Mouse (Mus musculus) brain, adult 2 months (tissue): ENCODE results near the gene Fgfr2.

Experiments
- DNase-seq: peaks from one replicate; pipeline ENCODE4 v3.0.0; 2011; ENCODE audit warnings: low read depth, low spot score

Fgfr2 gene

GRCm38 (mm10) chr7:131556116-131556515 lies 1567.0 kb downstream of the Fgfr2 start:
- DNase-seq = no peak

DNA sequence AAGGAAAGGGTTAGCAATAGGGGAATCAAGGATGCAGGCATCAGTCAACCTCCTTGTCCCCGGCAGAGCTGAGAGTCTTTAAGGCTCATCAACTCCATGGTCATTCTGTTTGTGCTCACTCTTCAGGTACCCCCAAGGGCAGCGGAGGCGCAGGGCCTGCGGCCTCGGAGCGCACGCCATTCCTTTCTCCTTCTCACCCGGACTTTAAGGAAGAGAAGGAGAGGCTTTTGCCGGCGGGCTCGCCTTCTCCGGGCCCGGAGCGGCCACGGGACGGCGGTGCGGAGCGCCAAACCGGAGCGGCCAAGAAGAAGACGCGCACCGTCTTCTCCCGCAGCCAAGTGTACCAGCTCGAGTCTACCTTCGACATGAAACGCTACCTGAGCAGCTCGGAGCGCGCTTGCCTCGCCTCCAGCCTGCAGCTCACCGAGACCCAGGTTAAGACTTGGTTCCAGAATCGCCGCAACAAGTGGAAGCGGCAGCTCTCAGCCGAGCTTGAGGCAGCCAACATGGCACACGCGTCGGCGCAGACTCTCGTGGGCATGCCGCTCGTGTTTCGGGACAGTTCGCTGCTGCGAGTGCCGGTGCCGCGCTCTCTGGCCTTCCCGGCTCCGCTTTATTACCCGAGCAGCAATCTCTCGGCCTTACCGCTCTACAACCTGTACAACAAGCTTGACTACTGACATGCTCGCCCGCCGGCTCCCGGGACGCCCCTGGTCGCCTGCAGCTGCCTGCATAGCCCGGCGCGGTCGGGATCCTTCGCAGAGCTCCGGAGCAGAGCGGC lies 1567.7 kb downstream of the Fgfr2 start:
- no peak for DNase-seq

DNA sequence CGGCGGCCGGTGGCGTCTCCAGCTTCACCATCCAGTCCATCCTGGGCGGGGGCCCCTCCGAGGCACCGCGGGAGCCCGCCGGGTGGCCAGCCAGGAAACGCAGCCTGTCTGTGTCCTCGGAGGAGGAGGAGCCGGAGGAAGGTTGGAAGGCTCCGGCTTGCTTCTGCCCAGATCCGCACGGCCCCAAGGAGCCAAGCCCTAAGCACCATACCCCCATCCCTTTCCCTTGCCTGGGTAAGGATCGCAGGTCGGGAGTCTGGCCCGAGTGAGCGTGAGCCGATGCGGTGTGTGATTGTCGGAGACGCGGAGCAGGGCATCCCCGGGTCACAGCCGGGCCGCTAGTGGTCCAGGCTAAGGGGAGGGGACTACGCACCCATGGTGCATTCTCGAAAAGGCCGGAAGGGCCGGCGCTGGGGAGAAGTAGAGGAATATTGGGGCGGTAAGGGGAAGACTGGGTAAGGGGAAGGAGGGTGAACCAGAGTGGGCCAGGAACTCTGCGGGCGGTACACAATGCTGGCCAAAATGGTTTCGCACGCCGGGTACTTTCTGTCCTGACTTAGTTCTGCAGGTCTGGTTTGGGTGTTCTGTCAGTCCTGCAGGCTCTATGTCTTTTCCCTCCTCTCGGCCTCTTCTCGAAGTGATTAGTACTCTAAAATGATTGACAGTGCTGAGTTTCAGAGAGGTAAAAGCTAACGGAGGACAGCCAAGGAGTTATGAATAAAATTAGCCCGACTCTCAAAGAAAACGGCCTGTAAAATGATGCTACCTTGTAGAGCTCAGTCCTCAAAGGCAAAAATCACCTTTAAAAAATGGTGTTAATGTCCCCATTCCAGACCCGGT lies 1568.6 kb downstream of the Fgfr2 start:
- no peak for DNase-seq

DNA sequence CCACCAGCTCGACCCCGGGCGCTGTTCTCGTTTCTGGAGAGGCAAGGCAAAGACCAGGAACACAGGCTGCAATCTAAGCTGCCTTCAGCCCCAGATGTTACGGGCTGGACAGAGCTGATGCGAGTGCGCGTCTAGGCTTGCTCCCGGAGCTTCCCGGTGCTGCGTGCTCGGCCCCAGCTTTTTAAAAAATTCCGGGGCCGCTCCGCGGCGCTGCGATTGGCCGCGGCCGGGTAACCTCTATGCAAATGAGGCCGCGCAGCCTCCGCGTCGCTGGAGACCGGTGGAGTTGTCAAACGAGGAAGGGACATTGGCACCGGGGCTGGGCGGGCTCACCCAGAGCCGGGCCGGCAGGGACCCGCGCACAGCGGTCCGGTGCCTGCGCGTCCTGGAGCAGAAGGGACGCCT lies 1569.4 kb downstream of the Fgfr2 start:
- no peak for DNase-seq

DNA sequence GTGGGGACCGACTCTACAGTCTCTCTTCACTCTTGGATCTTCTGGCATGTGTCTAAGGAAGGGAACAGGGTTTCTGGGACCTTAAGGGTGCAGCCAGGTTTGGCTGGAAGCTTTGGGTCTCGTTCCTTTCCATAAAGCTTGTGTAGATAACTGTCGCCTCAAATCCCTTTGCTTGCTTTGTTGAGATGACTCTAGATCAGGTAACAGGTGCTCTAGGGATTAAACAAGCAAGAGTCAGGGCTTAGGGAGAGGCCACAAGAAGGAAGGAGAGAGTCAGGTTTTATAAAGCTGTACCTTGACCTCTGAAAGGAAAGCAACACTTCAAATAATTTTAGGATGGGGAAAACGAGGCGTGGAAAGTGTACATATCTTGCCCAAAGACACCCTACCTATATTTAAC lies 1570.4 kb downstream of the Fgfr2 start:
- no peak for DNase-seq

DNA sequence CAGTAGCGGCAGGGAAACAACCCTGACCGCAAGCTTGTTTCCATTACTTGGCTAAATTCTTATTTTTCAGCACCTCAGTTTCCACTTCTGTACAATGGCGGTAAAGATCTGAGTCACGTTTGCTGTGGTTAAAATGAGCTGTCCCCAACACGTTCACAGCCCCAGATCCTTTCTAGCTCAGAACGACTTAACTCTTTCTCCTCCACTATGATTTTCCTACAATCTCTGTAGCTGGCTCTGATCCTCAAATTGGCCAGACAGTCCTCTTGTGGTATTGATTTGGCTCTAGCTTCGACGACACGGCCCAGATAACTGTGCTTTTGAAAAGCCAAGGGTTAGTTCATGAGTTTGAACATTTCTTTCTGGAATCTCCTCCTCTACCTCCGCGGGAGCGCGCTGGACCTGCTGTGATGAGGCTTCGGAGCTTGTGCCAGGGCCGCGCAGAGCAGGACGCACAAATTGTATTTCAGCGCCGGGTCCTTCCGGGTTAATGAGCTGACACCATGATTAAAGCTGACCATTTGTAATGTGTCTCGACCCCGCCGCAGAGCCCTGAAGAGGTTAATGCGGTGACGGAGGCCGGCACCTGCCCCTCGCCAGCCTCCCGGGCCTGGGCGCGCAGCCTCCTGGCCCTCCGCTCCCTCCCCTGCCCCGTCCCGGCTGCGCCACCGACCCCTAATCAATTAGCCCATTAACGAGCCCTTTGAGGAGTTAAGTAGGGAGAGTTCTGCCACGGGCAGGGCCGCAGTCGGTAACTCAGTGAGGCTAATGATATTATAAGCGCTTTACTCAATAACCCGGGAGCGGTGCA lies 1571.0 kb downstream of the Fgfr2 start:
- DNase-seq = no peak

GRCm38 (mm10) chr7:131551471-131551870 lies 1571.7 kb downstream of the Fgfr2 start:
- no peak for DNase-seq

DNA sequence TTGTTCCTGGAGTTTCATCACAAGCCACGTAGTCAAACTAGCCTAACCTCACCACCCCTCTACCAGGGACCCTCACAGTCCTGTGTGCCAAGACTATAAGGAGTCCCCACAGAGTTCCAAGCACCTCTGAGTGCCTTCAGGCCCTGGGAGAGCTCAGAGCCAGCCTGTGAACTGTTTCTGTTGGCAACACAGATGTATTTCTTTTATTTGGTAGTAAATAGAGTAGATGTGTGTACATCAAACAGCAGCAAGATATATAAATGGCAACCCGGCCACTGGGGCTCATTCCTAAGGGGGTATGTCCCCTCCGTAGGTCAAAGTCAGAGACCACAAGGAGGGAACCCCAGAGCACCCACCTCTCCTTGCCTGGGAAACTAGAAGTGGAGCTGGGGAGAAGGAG lies 1574.7 kb downstream of the Fgfr2 start, which contains the start of gene Hmx2:
Hmx2 (plus strand) TSS at position 301 of the 400 bp plus-strand sequence.
- DNase-seq = no peak

GRCm38 (mm10) chr7:131547481-131547880 lies 1575.7 kb downstream of the Fgfr2 start:
- DNase-seq = no peak

- DNase-seq = no peak
These were observed 1576.7 kb downstream of the Fgfr2 start for GRCm38 (mm10) chr7:131546423-131546822.

DNA sequence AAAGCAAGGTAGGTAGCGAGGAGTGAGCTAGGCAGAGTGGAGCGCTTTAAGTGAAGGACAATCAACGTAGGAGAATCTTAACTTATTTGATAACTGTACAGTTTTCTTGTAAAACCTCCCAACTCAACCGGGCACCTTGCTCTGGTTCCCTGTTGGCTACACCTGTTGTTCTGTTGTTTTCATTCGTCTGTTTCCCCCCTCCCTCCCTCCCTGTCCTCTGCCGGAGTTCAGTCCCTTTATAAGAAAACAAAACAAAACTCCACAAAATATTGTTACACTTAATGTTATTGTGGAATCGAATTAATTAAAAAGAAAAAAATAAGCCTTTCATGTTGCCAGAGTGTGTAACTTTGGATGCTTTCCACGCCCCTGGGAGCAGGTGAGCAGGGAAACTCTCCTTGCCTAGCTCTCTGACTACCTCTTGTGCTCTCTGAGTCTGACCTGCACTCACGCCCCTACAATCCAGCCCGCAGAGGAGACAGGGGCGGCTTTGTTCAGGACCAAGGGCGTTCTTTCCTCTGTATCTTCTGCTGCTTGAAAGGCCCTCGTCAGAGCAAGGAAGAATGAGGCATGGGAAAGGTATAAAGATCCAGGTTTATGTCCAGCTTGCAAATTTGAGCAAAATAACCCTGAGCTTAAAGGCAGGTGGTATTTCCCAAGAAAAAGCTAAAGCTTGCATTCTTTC lies 1577.3 kb downstream of the Fgfr2 start:
- DNase-seq = no peak

DNA sequence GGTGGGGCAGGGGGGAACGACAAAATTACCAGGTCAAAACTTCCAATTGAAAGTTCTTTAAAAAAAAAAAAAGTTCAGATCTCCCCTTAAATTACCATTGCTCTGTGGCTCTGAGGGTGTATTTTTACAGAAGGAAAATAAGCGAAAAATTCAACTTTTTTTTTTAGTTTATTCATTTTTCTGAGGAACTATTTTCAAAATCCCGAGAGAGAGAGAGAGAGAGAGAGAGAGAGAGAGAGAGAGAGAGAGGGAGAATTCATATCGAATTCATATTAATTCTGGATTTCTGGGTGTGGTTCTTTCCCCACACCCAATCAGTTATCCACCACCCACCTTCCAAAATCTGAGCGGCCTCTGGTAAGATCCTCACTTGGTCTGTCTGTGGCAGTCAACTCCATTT lies 1578.3 kb downstream of the Fgfr2 start:
- DNase-seq = no peak

DNA sequence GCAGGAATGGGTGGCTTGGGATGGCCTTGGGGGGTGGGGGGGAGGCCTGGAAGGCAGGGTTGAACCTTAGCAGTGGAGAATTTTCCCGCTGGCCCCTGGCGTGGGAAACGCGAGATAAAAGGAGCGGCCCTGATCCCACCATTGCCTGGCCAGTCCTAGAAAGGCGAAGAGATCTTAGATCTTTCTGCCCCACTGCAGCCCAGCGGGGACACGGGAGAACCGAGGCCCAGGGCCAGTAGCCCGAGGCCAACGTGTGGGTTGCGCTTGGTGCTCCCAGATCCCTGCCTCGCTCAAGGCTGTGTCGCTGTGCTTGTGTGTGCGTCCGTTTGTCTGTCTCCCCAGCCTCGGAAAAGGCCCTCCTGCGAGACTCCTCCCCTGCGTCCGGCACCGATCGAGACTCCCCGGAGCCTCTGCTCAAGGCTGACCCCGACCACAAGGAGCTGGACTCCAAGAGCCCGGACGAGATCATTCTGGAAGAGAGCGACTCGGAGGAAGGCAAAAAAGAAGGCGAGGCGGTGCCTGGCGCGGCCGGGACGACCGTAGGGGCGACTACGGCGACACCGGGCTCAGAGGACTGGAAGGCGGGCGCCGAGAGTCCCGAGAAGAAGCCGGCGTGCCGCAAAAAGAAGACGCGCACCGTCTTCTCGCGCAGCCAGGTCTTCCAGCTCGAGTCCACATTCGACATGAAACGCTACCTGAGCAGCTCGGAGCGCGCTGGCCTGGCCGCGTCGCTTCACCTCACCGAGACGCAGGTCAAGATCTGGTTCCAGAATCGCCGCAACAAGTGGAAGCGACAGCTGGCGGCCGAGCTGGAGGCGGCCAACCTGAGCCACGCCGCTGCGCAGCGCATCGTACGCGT lies 1579.3 kb downstream of the Fgfr2 start:
- no peak for DNase-seq

GRCm38 (mm10) chr7:131542872-131543622 lies 1580.1 kb downstream of the Fgfr2 start:
- DNase-seq = no peak

- DNase-seq = no peak
These were observed 1580.9 kb downstream of the Fgfr2 start, which contains the start of gene Hmx3 for GRCm38 (mm10) chr7:131542115-131542871. Hmx3 (plus strand) TSS chr7:131542867.

DNA sequence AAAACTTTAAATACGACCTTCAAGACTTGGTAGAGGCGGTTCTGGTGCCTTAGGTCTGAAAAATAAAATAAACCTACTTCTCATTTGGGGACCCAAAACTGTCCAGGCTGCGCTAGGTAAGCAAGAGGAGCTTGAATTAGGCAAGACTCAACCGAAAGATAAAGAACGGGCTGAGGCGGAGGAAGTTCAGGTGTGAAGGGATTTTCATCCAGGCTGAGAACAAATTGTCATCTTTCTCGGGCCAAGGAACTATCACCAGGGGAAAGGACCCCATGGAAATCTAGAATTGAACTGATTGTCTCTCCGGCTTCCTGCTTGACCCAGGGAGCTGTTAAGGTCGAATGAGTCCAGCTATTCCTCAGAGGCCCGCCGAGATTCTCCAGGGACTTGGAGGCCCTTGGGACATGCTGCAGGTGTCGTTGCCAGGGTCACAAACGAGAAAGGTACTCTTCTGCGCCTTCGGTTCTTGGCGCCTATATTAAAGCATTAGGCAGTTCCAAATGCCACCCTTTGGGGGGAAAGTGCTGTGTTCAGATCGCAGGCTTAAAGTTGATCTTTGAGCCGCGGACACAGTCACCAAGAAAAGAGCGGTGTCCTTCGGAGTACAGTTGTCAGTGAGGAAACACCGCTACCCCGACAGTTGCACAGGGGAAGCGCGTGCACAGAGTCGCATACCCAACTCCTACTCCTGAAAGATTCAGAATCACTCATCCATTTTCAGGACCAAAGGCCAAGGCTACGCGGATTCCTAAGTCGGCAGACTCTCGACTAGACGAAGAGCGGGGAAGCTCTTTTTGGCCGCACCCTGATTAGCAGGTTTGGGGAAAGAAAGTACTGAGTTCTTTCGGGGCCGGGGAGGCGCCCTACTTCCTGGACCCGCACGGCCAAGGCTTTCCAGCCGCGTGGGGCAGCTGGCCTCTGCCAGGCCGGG lies 1581.7 kb downstream of the Fgfr2 start:
- DNase-seq = no peak

- DNase-seq = peak; percentile 91
These were observed 1583.2 kb downstream of the Fgfr2 start for GRCm38 (mm10) chr7:131539979-131540378.

DNA sequence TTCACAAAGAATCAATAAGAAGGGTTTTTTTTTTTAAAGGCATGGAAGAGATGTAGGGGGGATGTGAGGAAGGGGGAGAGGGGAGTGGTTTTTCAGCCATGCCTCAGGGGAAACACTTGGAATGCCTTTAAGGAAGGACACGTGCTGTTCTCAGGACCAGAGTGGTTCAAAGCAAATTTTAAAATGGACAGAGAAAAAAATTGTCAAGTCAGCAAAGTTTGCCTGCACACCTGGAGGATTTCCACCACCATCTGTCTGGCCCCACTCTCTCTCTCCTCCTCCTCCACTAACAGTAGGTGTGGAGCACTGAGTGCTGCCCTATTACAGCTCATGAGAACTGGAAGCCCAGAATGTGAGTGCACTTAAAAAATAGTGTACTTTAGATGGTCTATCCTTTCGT lies 1619.4 kb downstream of the Fgfr2 start:
- no peak for DNase-seq
